Comparison of ENCODE assay signal across 9 mouse cellular contexts in the genomic region with DNA sequence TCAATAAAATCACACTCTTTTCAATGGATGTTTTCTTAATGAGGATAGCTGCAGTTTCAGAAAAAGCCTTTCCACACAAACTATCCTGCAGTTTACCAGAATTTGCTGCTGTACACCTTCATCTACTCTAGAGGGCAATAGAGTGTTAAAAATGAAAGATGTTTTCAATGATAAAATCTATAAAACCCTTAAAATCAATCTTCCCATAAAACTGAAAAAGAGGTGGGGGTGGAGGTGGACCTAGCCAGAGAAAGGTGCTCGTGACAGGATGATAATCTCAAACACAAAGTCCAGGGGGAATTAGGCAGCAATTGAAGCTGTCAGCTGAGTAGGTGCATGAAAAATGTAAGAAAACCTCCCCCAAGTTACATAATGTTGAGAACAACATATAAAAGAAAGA.
DNase-seq lines count a peak whose midpoint lies in the region; ATAC-seq and TF ChIP-seq lines count a peak whose summit lies in the region.
"Had no signal": no experiment of that assay in that cellular context is flagged by ENCODE, and none has a peak within 500 bp of the region (broad histone marks: within the 10 kb centered on the region; RNA-seq: fewer than 3 reads in every experiment).

No protein-coding gene starts in this region.

- WGBS in intestine, embryonic 14.5 days: 6% methylated on average over 1 of the region's 1 CpGs
- WGBS in intestine, embryonic 15.5 days: 6% methylated on average over 1 of the region's 1 CpGs

- H3K36me3 ChIP-seq in intestine, embryonic 14.5 days (ENCODE audit: control insufficient read depth, insufficient read depth, low read length): no peaks in the 10 kb centered on the region
- H3K36me3 ChIP-seq in intestine, embryonic 15.5 days: no peaks in the 10 kb centered on the region
- H3K36me3 ChIP-seq in splenic B cell, adult 2 months (ENCODE audit: control insufficient read depth, insufficient read depth, low read length, poor library complexity, severe bottlenecking): no peaks in the 10 kb centered on the region
- H3K36me3 ChIP-seq: neural tube, embryonic 12.5 days had no signal

- no peaks in the 10 kb centered on the region for H3K9me3 ChIP-seq in intestine, embryonic 14.5 days (ENCODE audit: control insufficient read depth, low read length)
- no peaks in the 10 kb centered on the region for H3K9me3 ChIP-seq in intestine, embryonic 15.5 days
- H3K9me3 ChIP-seq: neural tube, embryonic 12.5 days had no signal

- TF ChIP-seq CTCF in brain, embryonic 14.5 days (IDR thresholded peaks at IDR 0.05; ENCODE audit: borderline replicate concordance, extremely low read depth, insufficient read depth, insufficient read length): no peak

- H3K4me3 ChIP-seq in intestine, embryonic 14.5 days (ENCODE audit: low read depth, low read length): no peak overlapping the region
- no peak overlapping the region for H3K4me3 ChIP-seq in intestine, embryonic 15.5 days (replicated peaks)
- H3K4me3 ChIP-seq: neural tube, embryonic 12.5 days had no signal

- DNase-seq in intestine, embryonic 14.5 days (ENCODE audit: low spot score): peak; percentile 61
- DNase-seq in CD4-positive, CD25-positive, alpha-beta regulatory T cell, adult 2 months (ENCODE audit: low read depth, low spot score): peak; percentile 21
- peak; percentile 78 for DNase-seq in brain, embryonic 14.5 days (ENCODE audit: low read depth)
- DNase-seq in splenic B cell, adult 2 months (ENCODE audit: low read depth, low spot score): peak; percentile 19
- no peak for DNase-seq in ovary, postnatal 36 days (ENCODE audit: low spot score)
- DNase-seq in urinary bladder, postnatal 10 days (ENCODE audit: low spot score): no peak

- no peak overlapping the region for H3K9ac ChIP-seq in intestine, embryonic 14.5 days (ENCODE audit: low read length)
- no peak overlapping the region for H3K9ac ChIP-seq in intestine, embryonic 15.5 days
- H3K9ac ChIP-seq: neural tube, embryonic 12.5 days had no signal

- no peaks in the 10 kb centered on the region for H3K27me3 ChIP-seq in intestine, embryonic 14.5 days (replicated peaks; ENCODE audit: control insufficient read depth, insufficient read depth, low read length)
- no peaks in the 10 kb centered on the region for H3K27me3 ChIP-seq in intestine, embryonic 15.5 days (replicated peaks)
- H3K27me3 ChIP-seq in splenic B cell, adult 2 months (ENCODE audit: control insufficient read depth, insufficient read depth, low read length, poor library complexity, severe bottlenecking): no peaks in the 10 kb centered on the region
- H3K27me3 ChIP-seq: neural tube, embryonic 12.5 days had no signal

- no peaks in the 10 kb centered on the region for H3K4me1 ChIP-seq in intestine, embryonic 14.5 days (replicated peaks; ENCODE audit: control insufficient read depth, insufficient read depth, low read length)
- H3K4me1 ChIP-seq in intestine, embryonic 15.5 days (replicated peaks): no peaks in the 10 kb centered on the region
- H3K4me1 ChIP-seq: neural tube, embryonic 12.5 days had no signal

- H3K4me2 ChIP-seq in intestine, embryonic 14.5 days (ENCODE audit: low read length): no peak overlapping the region
- no peak overlapping the region for H3K4me2 ChIP-seq in intestine, embryonic 15.5 days (replicated peaks)
- H3K4me2 ChIP-seq: neural tube, embryonic 12.5 days had no signal

- no peak for TF ChIP-seq POLR2A in brain, embryonic 14.5 days (IDR thresholded peaks at IDR 0.05; ENCODE audit: borderline replicate concordance, extremely low read depth, insufficient read depth, insufficient read length, poor library complexity, severe bottlenecking)

- no peak for ATAC-seq in intestine, embryonic 14.5 days (replicated peaks; ENCODE audit: low FRiP score, low TSS enrichment, low read depth)
- ATAC-seq in intestine, embryonic 15.5 days: no peak
- peak; percentile 60 for ATAC-seq in inflammation-experienced regulatory T-cells, adult 6 months

- H3K27ac ChIP-seq in intestine, embryonic 14.5 days (ENCODE audit: low read depth): no peak overlapping the region
- H3K27ac ChIP-seq in intestine, embryonic 15.5 days: no peak overlapping the region
- H3K27ac ChIP-seq: neural tube, embryonic 12.5 days had no signal

Comparison
In these comparisons a context has a peak if more than half of its experiments do, and no peak if none do; other contexts are left out.
1. DNase-seq: peak in intestine, embryonic 14.5 days (single experiment), CD4-positive, CD25-positive, alpha-beta regulatory T cell, adult 2 months (single experiment), brain, embryonic 14.5 days (single experiment) and splenic B cell, adult 2 months (single experiment); none in ovary, postnatal 36 days (single experiment) and urinary bladder, postnatal 10 days (single experiment).